Comparison of ENCODE assay signal across 27 mouse cellular contexts in genomic region chr13:8745596-8745995, GRCm38 (mm10).
"Had no signal": no experiment of that assay in that cellular context is flagged by ENCODE, and none has a peak within 500 bp of the region (broad histone marks: within the 10 kb centered on the region; RNA-seq: fewer than 3 reads in every experiment).

No protein-coding gene starts in this region.

- H3K4me3 ChIP-seq: heart, adult 2 months; heart, embryonic 13.5 days; heart, embryonic 15.5 days; hindbrain, embryonic 10.5 days; hindbrain, embryonic 12.5 days; left cerebral cortex, adult 2 months; limb, embryonic 13.5 days; limb, embryonic 15.5 days; liver, embryonic 12.5 days had no signal

- H3K4me2 ChIP-seq: heart, embryonic 11.5 days; heart, embryonic 13.5 days; heart, embryonic 15.5 days; hindbrain, embryonic 12.5 days; hindbrain, embryonic 14.5 days; limb, embryonic 13.5 days; limb, embryonic 15.5 days; liver, embryonic 12.5 days had no signal

- DNase-seq: gastrocnemius, postnatal 14 days; gastrocnemius, postnatal 36 days; heart, adult 11 months; heart, adult 2 months; heart, postnatal 14 days; heart, postnatal 4 days; kidney, adult 18-20 months; kidney, adult 8-10 months; kidney, postnatal 14 days; kidney, postnatal 36 days; layer of hippocampus, adult 9-11 months; left cerebral cortex, postnatal 4 days had no signal

- H3K27ac ChIP-seq: heart, adult 2 months; heart, embryonic 13.5 days; heart, embryonic 15.5 days; hindbrain, embryonic 10.5 days; hindbrain, embryonic 12.5 days; hindbrain, embryonic 14.5 days; kidney, postnatal 0 days; left cerebral cortex, adult 2 months; limb, embryonic 13.5 days; limb, embryonic 15.5 days; liver, embryonic 12.5 days; liver, embryonic 14.5 days had no signal

- ATAC-seq: hindbrain, embryonic 16.5 days; inflammation-experienced regulatory T-cells, adult 6 months; intestine, postnatal 0 days; liver, embryonic 12.5 days had no signal

- H3K4me1 ChIP-seq: heart, embryonic 13.5 days; heart, embryonic 15.5 days; hindbrain, embryonic 10.5 days; hindbrain, embryonic 12.5 days; limb, embryonic 13.5 days; limb, embryonic 15.5 days; liver, embryonic 12.5 days had no signal

- H3K9me3 ChIP-seq: heart, embryonic 13.5 days; heart, embryonic 15.5 days; hindbrain, embryonic 10.5 days; hindbrain, embryonic 12.5 days; limb, embryonic 13.5 days; limb, embryonic 15.5 days; liver, embryonic 12.5 days had no signal

- H3K36me3 ChIP-seq: heart, embryonic 13.5 days; heart, embryonic 15.5 days; hindbrain, embryonic 10.5 days; hindbrain, embryonic 12.5 days; limb, embryonic 13.5 days; limb, embryonic 15.5 days; liver, embryonic 12.5 days had no signal

- H3K27me3 ChIP-seq: heart, embryonic 13.5 days; heart, embryonic 15.5 days; hindbrain, embryonic 12.5 days; limb, embryonic 13.5 days; limb, embryonic 15.5 days; liver, embryonic 12.5 days had no signal

- H3K9ac ChIP-seq: heart, embryonic 13.5 days; heart, embryonic 15.5 days; hindbrain, embryonic 12.5 days; hindbrain, embryonic 14.5 days; limb, embryonic 13.5 days; limb, embryonic 15.5 days; liver, embryonic 12.5 days; liver, embryonic 14.5 days had no signal
